Mouse (Mus musculus) adrenal gland, postnatal 36 days (tissue): Measurements from ENCODE around the gene Ninl. TPM values are rescaled to one million over a fixed set of nuclear protein-coding genes. Genes with fewer than 3 reads are reported as not detected.
A peak's percentile ranks its signal among the peaks of the same experiment; 100 is the strongest.
"Not testable (repeated sequence)": the region's sequence is repeated elsewhere in the genome, so short reads cannot be mapped to it uniquely, and the experiment has no call there.

Experiments
- DNase-seq, 2 experiments: peaks; one replicate each; pipeline ENCODE4 v3.0.0; 2021; ENCODE audit warnings: mixed read lengths in 1 of 2
- total RNA-seq, 2 experiments: library from RNA; stranded (reverse); gene quantifications; 2 replicates each; pipeline ENCODE4 v1.2.3; 2021

The Ninl gene
- total RNA-seq, 2 experiments from 2014 or later = 15.4 to 24.7 TPM

- no peak for DNase-seq
Measured at GRCm38 (mm10) chr2:150949652-150950051, 89.5 kb downstream of the Ninl start.

DNA sequence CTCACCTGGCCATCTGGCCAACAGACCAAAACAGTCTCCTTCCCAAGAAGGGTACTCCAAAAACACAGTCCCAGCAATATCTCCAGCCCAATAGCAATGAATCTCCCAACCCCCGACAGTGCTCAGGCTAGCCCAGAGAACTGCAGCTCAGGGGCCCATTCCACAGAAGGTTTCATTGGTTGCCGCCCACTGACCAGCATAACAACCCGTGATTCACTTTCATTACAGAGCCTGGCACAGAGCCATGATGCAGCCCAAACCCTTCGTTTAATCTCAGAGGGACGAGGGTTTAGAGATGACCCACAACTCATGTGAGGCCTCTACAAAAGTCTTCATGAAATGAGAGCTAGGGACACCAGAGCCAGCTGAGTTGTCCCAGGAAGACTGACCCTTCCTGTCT, 90.4 kb downstream of the Ninl start:
- peak; percentile 17 to 33 for DNase-seq

DNA sequence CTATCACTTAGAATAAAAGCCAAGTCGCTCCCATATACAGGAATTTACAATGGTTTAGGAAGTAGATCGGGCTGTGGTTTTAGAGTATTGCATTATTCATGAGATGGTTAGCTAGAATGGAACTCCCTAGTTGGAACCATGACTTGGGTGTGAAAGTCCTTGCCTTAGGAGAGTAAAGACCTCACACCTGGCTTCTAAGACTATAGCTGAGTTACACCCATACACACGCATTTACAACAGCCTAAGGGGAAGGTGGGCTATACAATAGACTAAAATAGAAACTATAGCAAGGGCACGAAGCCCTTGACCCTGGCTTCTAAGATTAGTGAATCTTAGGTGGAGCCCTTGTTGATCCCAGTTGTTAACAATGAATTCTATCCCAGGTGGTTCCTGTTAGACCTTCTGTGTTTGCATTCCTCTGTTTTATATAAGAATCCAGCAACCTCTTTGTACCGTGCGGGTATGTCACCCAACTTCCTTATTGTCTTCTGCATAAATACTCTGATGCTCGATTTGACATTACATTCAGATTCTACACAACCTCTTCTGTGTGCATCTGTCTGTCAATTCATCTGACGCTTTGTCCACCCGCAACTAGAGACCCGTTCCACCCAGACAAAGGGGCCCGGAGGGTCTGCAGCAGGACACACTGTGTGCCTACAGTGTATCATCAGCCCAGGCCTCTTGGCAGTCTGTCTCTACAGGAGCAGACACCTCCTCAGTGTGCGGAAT, 91.1 kb downstream of the Ninl start:
- DNase-seq = not testable (repeated sequence)

DNA sequence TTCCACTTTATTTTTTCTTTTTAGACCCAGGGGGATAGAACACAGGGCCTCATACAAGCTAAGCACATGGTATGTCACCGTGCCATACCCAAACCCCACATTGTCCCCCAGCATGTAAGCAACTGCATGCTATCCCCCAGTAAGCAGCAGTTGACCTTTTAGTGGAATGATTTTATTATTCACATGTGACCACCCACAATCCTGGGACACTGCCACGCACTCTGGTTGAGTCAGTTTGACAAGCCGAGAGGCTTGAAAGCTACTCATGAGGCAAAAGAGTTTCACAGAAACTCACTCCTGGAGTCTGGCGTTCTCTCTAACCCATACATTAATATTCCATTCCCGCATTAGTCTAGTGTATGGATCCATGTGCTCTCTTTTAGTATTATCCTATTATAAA, 91.8 kb downstream of the Ninl start:
- DNase-seq = peak; percentile 44 to 53

DNA sequence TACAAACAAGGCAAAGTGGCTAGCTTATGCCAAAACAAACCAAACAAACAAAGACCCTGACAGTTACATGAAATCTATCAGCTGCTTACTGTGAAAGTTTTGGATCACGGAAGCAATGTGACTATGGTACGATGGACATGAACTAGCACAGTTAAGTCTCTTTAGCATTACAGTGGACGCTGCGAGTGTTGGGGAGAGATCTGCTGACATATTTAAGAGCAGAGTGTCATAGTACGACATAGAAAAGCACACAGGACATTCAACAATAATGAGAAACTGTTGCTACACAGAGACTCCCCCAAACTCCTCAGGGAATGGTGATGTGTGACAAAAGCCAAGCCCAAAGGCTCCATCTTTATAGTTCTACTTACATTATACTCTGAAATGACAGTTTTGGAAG, 95.2 kb downstream of the Ninl start:
- DNase-seq = no peak

GRCm38 (mm10) chr2:150934659-150935058, 104.5 kb downstream of the Ninl start:
- DNase-seq = no peak

DNA sequence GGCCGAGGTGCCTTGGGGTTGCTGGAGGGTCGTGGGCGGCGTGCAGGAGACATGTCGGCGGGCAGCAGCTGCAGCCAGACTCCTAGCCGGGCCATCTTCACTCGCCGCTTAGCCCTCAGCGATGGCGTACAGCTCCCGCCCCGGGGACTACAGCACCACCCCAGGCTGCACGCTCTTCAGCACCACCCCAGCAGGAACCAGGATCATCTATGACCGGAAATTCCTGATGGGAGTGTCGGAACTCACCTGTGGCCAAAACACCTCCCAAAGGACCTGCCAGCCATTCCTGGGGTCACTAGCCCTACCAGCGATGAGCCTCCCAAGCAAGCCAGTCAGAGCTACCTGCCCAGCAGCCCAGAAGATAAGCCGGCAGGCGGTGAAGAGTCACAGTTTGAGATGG, 105.7 kb downstream of the Ninl start:
- no peak for DNase-seq

GRCm38 (mm10) chr2:150930806-150931205, 108.4 kb downstream of the Ninl start:
- no peak for DNase-seq

GRCm38 (mm10) chr2:150929156-150929555, 110.0 kb downstream of the Ninl start:
- no peak for DNase-seq

DNA sequence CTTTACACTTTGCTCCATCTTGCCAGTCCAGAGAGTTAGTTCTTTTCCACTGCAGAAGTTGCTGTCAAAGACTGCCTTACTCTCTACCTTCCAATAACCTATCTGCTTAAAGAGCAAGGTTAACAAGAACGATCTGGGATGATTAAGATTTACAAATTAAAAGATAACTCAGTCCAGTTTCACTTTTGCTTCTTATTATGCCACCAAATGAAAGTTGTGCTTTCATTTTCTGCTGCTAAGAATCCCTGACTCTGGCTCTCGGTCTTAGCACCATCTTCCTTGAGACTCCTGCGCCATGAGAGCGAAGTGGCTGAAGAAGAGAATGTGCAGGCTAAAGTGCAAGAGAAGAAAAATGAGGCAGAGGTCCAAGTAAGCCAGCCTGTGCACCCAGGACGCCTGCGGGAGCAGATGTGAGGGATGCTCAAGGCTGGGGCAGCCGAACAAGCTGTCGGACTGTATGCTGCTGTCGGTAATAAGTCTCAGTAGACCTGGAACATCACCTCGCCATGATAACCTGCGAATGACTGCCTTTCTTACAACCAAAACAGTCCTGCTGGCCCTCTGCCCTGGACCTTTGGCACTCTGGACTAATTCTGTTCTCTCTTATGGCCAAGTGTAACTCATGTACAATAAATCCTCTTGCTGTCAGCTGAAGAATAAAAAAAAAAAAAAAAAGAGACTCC, 112.0 kb downstream of the Ninl start:
- peak; percentile 51 to 54 for DNase-seq

DNA sequence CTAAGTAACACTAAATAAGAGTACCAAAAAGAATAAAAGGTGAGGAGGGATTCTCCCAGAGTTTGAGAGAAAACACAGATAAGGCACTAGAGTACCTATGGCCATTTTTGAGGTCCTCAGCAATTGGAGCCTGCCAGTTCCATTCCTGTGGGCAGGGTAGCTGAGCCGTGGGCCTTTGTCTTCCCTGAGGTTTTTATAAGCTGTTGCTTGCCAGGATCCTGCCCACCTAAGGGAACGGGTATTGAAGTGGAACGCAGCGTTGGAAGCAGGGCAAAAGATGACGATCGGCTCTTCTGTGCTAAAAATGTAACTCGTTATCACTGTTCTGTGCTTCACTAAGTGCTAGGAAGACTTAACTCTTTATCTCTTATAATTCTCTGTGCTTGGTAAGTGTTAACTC, 115.7 kb downstream of the Ninl start:
- no peak for DNase-seq

GRCm38 (mm10) chr2:150923026-150923425, 116.2 kb downstream of the Ninl start:
- no peak for DNase-seq

DNA sequence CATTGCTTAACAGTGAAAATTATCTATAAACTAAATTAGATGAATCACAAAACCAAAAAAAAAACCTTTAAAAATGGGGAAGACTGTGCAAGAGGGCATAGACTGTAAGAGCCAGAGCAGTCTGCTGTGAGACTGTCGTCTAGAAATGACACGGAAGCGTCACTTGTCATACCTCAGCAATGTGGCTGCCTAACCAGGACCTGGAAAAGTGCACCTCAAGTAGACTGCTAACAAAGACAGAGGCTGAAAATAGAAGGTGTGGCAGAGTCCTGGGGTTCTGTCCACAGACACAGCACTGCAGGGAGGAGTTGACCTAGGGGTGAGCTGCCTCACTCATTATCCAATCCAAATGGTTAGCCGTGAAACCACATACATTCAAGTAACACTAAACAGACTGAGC, 117.0 kb downstream of the Ninl start:
- no peak for DNase-seq

DNA sequence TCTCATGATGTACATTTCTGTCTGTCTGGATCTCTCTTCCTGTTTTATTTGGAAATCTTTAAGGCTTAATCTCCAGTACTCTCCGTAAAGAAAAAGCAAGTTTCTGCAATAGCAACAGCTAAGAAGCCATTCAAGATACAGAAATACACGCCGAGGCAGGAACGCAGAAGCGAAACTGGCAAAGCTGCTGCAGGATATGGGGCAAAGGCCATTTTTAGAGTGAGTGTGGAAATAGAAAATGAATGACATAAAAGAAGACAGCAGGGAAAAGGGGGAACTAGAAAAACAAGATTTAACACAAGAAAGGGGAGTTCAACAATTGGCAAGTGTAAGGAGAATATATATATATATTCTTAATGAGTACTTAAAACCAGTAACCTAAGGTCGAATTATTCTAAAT, 117.5 kb downstream of the Ninl start:
- DNase-seq = peak in 1 of 2 experiments; percentile 14

DNA sequence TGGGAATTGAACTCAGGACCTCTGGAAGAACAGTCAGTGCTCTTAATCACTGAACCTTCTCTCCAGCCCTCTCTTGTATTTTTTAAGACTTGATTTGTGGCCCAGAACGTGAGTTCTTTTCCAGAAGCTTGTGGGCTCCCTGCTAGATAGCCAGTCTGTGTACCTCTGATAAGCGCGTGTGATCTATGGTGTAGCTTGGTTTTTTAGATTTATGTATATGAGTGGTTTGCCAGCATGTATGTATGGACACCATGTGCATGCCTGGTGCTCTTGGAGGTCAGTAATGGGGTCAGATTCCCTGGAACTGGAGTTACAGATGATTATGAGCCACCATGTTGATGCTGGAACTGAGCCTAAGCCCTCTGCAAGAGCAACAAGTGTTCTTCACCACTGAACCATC, 118.6 kb downstream of the Ninl start:
- no peak for DNase-seq

GRCm38 (mm10) chr2:150918720-150919119, 120.5 kb downstream of the Ninl start:
- no peak for DNase-seq

DNA sequence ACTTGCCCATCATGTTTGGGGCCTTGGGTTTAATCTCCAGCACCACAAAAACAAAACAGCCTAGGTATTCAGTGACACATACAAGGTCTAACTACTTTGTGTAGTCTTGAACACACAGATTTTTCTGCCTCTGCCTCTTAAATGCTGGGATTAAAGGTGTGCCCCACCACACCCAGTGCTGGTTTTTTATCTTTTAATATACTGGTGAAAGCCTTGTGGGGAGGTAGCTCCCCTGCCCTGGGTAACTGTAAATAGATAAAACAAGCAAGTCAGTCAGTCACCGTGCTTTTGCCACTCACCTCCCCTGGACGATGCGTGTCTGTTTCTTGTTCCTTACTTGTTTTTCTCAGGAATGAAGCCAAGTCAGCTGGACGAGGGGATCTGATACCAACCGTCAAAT, 123.4 kb downstream of the Ninl start:
- no peak for DNase-seq

- DNase-seq = no peak
Measured at GRCm38 (mm10) chr2:150914781-150915515, 124.2 kb downstream of the Ninl start.

- DNase-seq = no peak
Measured at GRCm38 (mm10) chr2:150910295-150910881, 128.8 kb downstream of the Ninl start.

GRCm38 (mm10) chr2:150909429-150910039, 129.6 kb downstream of the Ninl start:
- DNase-seq = peak; percentile 95 to 98

DNA sequence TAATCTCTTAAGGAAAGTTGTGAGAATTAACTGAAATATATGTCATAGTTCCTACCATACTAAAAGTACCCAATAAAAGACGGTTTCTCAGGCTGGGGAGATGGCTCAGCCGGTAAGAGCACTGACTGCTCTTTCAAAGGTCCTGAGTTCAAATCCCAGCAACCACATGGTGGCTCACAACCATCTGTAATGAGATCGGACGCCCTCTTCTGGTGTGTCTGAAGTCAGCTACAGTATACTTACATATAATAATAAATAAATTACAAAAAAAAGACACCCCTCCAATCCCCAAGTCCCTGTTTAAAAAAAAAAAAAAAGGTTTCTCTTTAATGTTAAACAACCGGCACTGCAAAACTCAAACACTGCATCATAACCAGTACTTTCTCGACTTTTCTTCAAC, 130.3 kb downstream of the Ninl start:
- not testable (repeated sequence) for DNase-seq

DNA sequence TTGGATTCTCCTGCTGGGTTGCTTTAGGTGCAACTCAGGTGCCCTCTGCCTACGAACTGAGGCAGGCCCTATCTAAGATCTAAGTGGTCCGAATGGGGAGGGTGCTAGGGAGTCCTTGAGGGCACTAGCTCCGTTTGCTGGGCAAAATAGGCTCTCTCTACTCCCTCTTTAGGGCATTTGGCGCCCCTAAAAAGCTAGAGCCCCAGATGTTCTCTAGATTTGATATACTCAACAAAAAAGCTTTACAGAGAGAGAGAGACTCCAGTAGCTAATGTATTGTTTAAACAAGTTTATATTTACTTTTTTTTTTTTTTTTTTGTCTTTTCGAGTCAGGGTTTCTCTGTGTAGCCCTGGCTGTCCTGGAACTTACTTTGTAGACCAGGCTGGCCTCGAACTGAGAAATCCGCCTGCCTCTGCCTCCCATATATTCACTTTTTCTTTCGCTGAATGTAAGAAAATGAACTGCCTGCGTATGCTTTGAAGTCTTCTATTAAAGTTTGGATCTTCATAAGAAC, 134.2 kb downstream of the Ninl start, which contains the start of gene Gins1:
TSS of gene Gins1 (plus strand) at position 465 of the 515 bp plus-strand sequence.
- DNase-seq = no peak
